Mouse (Mus musculus) effector memory CD4-positive, alpha-beta T cell, adult 7 months (primary cell): Measurements from ENCODE around the gene D730048I06Rik. TPM values are rescaled to one million over a fixed set of nuclear protein-coding genes. Genes with fewer than 3 reads are reported as not detected.

Experiments
- polyA plus RNA-seq: library from polyadenylated mRNA; unstranded; fragments of 100-300 nt; shearing (Covaris generic); gene quantifications from one replicate; pipeline ENCODE4 v1.2.1, GENCODE M21; 2017

The D730048I06Rik gene
- polyA plus RNA-seq, result not detected

GRCm38 (mm10) chr9:35790001-35790400, at the start of gene D730048I06Rik, which contains the start of gene Gm27235:
TSS of gene D730048I06Rik (minus strand) at chr9:35790112.
TSS of gene Gm27235 (minus strand) at chr9:35790101.

DNA sequence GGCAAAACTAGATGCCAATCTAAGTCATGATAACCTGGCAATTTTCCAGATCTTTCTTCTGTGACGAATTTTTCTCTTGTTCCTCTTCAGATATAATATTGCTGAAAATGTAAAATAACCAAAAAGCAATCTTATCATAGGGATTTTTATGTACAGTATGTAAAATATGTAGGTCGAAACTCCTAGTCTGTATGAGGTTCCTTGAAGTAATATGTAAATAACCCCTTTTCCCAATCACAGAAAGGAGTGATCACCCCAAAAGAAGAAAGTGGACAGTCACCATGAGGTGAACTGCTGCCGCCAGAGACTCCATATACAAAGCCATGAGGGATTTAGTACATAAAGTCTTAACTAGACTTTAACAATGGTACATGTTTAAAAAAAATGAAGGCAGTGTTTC, 11.9 kb downstream of the D730048I06Rik start, which contains the start of gene Gm17727:
Gene Gm17727 (minus strand): TSS at position 101 of the 400 bp plus-strand sequence.

GRCm38 (mm10) chr9:35740749-35741148, 49.2 kb downstream of the D730048I06Rik start, which contains the start of gene Gm17677:
TSS of gene Gm17677 (plus strand) at chr9:35741049.

Other genes starting within 250 kb of the D730048I06Rik start
- gene Ddx25, start 231.6 kb downstream of the D730048I06Rik start, polyA plus RNA-seq, result 0.15 TPM
- gene Pus3, start 231.5 kb downstream of the D730048I06Rik start, polyA plus RNA-seq, result 28.7 TPM
- gene Pate2, start 219.8 kb downstream of the D730048I06Rik start, polyA plus RNA-seq, result 0.54 TPM
- gene Hyls1, start 219.7 kb downstream of the D730048I06Rik start, polyA plus RNA-seq, result 5.3 TPM
- gene Pate4, start 178.2 kb downstream of the D730048I06Rik start, polyA plus RNA-seq, result not detected
- gene Pate3, start 141.9 kb downstream of the D730048I06Rik start, polyA plus RNA-seq, result not detected
- gene Pate1, start 102.7 kb downstream of the D730048I06Rik start, polyA plus RNA-seq, result 0.83 TPM
- not detected for gene Gm17677, start 49.1 kb downstream of the D730048I06Rik start, polyA plus RNA-seq
- gene Gm17727, start 12.0 kb downstream of the D730048I06Rik start, polyA plus RNA-seq, result not detected
- gene Gm27235, start within 50 bp of the D730048I06Rik start, polyA plus RNA-seq, result not detected
- gene 9230110F15Rik, start 54.0 kb upstream of the D730048I06Rik start, polyA plus RNA-seq, result not detected
- not detected for gene 9230113P08Rik, start 118.3 kb upstream of the D730048I06Rik start, polyA plus RNA-seq